Mouse (Mus musculus) liver, adult 10 weeks (tissue): Measurements from ENCODE around the gene Cysltr1. TPM values are rescaled to one million over a fixed set of nuclear protein-coding genes. Genes with fewer than 3 reads are reported as not detected.

Source experiments
- polyA plus RNA-seq: library from polyadenylated mRNA; stranded (reverse); fragments of 350-450 nt; fragmentation: Illumina TruSeq; extraction: RNeasy Lipid Tissue Mini Kit (QIAGEN cat#74804); gene quantifications from one replicate; pipeline ENCODE4 v1.2.3, GENCODE M21; 2014; ENCODE audit warnings: low read depth, low replicate concordance

Cysltr1 gene
- polyA plus RNA-seq: 1.5 TPM

DNA sequence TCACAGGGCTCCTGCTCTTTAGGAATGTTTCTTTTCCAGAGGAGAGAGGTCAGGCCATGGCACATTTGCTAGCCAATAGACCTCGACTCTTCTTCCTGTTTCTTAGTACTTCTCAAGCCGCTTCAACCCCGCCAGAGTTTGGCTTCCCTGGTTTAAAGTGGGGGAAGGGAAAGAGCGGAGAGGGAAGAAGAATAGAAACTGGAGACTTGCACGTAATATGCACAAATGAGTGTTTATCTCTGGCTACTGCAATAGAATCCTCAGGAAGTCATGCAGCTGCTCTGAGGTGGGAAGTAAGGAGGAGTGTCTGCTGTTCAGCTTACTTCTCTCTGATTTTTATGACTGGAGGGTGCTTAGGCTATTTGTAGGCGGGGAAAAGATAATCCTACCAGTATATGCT lies at the start of gene Cysltr1:
Gene Cysltr1 (minus strand): TSS at position 294 of the 400 bp plus-strand sequence.

DNA sequence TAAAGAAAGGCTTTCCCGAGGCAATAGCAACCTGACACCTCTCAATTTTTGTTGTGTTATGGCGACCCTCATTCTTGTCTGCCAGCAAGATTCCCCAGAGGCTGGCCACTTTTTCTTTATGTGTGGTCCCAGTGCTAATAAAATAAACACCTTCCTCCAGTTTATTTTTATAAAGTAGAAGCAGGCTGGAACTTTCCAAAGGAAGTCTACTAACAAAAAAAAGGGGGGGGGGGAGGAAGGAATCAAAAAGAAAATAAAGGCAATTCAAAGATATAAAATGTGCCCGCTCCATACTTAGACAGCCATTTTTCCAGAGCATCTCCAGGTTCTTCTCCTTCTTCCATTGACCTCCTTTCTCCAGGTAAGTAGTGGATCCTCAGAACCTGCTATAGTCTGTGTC lies 20.6 kb downstream of the Cysltr1 start, which contains the start of gene Gm5127:
Gene Gm5127 (plus strand): TSS at position 301 of the 400 bp plus-strand sequence.

Other genes starting within 250 kb of the Cysltr1 start
- not detected for gene Fndc3c1, start 118.3 kb downstream of the Cysltr1 start, polyA plus RNA-seq
- gene Gm5127, start 20.5 kb downstream of the Cysltr1 start, polyA plus RNA-seq: not detected
- gene Rtl3, start 237.0 kb upstream of the Cysltr1 start, polyA plus RNA-seq: not detected